ENCODE assay signal across 31 mouse cellular contexts in genomic region chr10:88715621-88716020, GRCm38 (mm10). TPM values are rescaled to one million over a fixed set of nuclear protein-coding genes. Genes with fewer than 3 reads are reported as not detected.
"Had no signal": no experiment of that assay in that cellular context is flagged by ENCODE, and none has a peak within 500 bp of the region (broad histone marks: within the 10 kb centered on the region; RNA-seq: fewer than 3 reads in every experiment).

No protein-coding gene starts in this region.

- H3K4me3 ChIP-seq: embryonic facial prominence, embryonic 10.5 days; embryonic facial prominence, embryonic 12.5 days; embryonic facial prominence, embryonic 13.5 days; embryonic facial prominence, embryonic 15.5 days; erythroblast, embryonic 14.5 days; forebrain, embryonic 10.5 days; forebrain, embryonic 12.5 days; forebrain, embryonic 13.5 days; forebrain, embryonic 15.5 days; gastrocnemius, adult 2 months; heart, adult 2 months had no signal

- H3K4me2 ChIP-seq: embryonic facial prominence, embryonic 12.5 days; embryonic facial prominence, embryonic 13.5 days; embryonic facial prominence, embryonic 15.5 days; forebrain, embryonic 12.5 days; forebrain, embryonic 13.5 days; forebrain, embryonic 15.5 days had no signal

- H3K27ac ChIP-seq: embryonic facial prominence, embryonic 10.5 days; embryonic facial prominence, embryonic 12.5 days; embryonic facial prominence, embryonic 13.5 days; embryonic facial prominence, embryonic 15.5 days; forebrain, embryonic 10.5 days; forebrain, embryonic 12.5 days; forebrain, embryonic 13.5 days; forebrain, embryonic 15.5 days; gastrocnemius, adult 2 months; heart, adult 2 months had no signal

- H3K9me3 ChIP-seq: embryonic facial prominence, embryonic 10.5 days; embryonic facial prominence, embryonic 12.5 days; embryonic facial prominence, embryonic 13.5 days; embryonic facial prominence, embryonic 15.5 days; forebrain, embryonic 10.5 days; forebrain, embryonic 12.5 days; forebrain, embryonic 13.5 days; forebrain, embryonic 15.5 days had no signal

- DNase-seq: cerebellum, adult 8-10 months; cerebellum, adult 9-10 months; cerebellum, adult 9-11 months; cerebellum, postnatal 10 days; cerebellum, postnatal 14 days; cerebellum, postnatal 25 days; embryo, embryonic 11 days; forebrain, postnatal 0 days; gastrocnemius, adult 2 months; gastrocnemius, postnatal 10 days; gastrocnemius, postnatal 14 days; gastrocnemius, postnatal 25 days; gastrocnemius, postnatal 36 days; heart, adult 18-20 months; heart, adult 2 months had no signal

- H3K9ac ChIP-seq: embryonic facial prominence, embryonic 12.5 days; embryonic facial prominence, embryonic 13.5 days; embryonic facial prominence, embryonic 15.5 days; forebrain, embryonic 12.5 days; forebrain, embryonic 13.5 days; forebrain, embryonic 15.5 days; forebrain, postnatal 0 days had no signal

- H3K36me3 ChIP-seq: embryonic facial prominence, embryonic 10.5 days; embryonic facial prominence, embryonic 12.5 days; embryonic facial prominence, embryonic 13.5 days; embryonic facial prominence, embryonic 15.5 days; forebrain, embryonic 10.5 days; forebrain, embryonic 12.5 days; forebrain, embryonic 15.5 days had no signal

- ATAC-seq: forebrain, embryonic 13.5 days; forebrain, embryonic 14.5 days; forebrain, embryonic 15.5 days; forebrain, embryonic 16.5 days; forebrain, postnatal 0 days had no signal

- H3K27me3 ChIP-seq: embryonic facial prominence, embryonic 12.5 days; embryonic facial prominence, embryonic 13.5 days; embryonic facial prominence, embryonic 15.5 days; forebrain, embryonic 12.5 days; forebrain, embryonic 13.5 days; forebrain, embryonic 15.5 days had no signal

- H3K4me1 ChIP-seq: embryonic facial prominence, embryonic 12.5 days; embryonic facial prominence, embryonic 13.5 days; embryonic facial prominence, embryonic 15.5 days; forebrain, embryonic 12.5 days; forebrain, embryonic 13.5 days; forebrain, embryonic 15.5 days had no signal

RNA-seq across cellular contexts. Expression of gene Spic, which starts 30.8 kb away (rescaled TPM):
- total RNA-seq: forebrain, postnatal 0 days; gastrocnemius, adult 2 months; gastrocnemius, adult 8-10 months; gastrocnemius, postnatal 14 days; gastrocnemius, postnatal 25 days; gastrocnemius, postnatal 36 days had no signal
- polyA plus RNA-seq: cortical plate, adult 2 months; embryonic facial prominence, embryonic 10.5 days; embryonic facial prominence, embryonic 11.5 days; embryonic facial prominence, embryonic 13.5 days; forebrain, embryonic 10.5 days; forebrain, embryonic 11.5 days; forebrain, embryonic 12.5 days; forebrain, embryonic 13.5 days; forebrain, embryonic 15.5 days; forebrain, embryonic 16.5 days; forebrain, postnatal 0 days; frontal cortex, adult 2 months had no signal
